Mouse (Mus musculus): Measurements from ENCODE around the gene Ankrd39. TPM values are rescaled to one million over a fixed set of nuclear protein-coding genes. Genes with fewer than 3 reads are reported as not detected.

Gene Ankrd39
- polyA plus RNA-seq, 1 experiment from 2014 or later = 13.1 TPM

Other genes starting within 250 kb of the Ankrd39 start
- 1.9 and 2.7 TPM in 2 replicates for gene Arid5a, start 239.7 kb downstream of the Ankrd39 start, polyA plus RNA-seq (2014; fragmentation: Nextera tagmentation; extraction: Ambion mirVana)
- 30.5 and 31.0 TPM in 2 replicates for gene Kansl3, start 178.3 kb downstream of the Ankrd39 start, polyA plus RNA-seq (2014; fragmentation: Nextera tagmentation; extraction: Ambion mirVana)
- gene Fer1l5, start 175.2 kb downstream of the Ankrd39 start, polyA plus RNA-seq (2014; fragmentation: Nextera tagmentation; extraction: Ambion mirVana) = 1.1 and 1.2 TPM in 2 replicates
- 35.7 and 45.3 TPM in 2 replicates for gene Lman2l, start 102.2 kb downstream of the Ankrd39 start, polyA plus RNA-seq (2014; fragmentation: Nextera tagmentation; extraction: Ambion mirVana)
- gene Cnnm4, start 75.8 kb downstream of the Ankrd39 start, polyA plus RNA-seq (2014; fragmentation: Nextera tagmentation; extraction: Ambion mirVana) = 9.5 and 10.4 TPM in 2 replicates
- 3.9 and 7.9 TPM in 2 replicates for gene Cnnm3, start 35.6 kb downstream of the Ankrd39 start, polyA plus RNA-seq (2014; fragmentation: Nextera tagmentation; extraction: Ambion mirVana)
- 6.1 and 6.8 TPM in 2 replicates for gene Ankrd23, start 10.6 kb downstream of the Ankrd39 start, polyA plus RNA-seq (2014; fragmentation: Nextera tagmentation; extraction: Ambion mirVana)
- gene Gm42417, start 8.0 kb downstream of the Ankrd39 start, polyA plus RNA-seq (2014; fragmentation: Nextera tagmentation; extraction: Ambion mirVana) = not detected in 2 replicates
- 4.3 and 5.9 TPM in 2 replicates for gene Sema4c, start 10.9 kb upstream of the Ankrd39 start, polyA plus RNA-seq (2014; fragmentation: Nextera tagmentation; extraction: Ambion mirVana)
- 0.52 and 0.53 TPM in 2 replicates for gene Fam178b, start 135.7 kb upstream of the Ankrd39 start, polyA plus RNA-seq (2014; fragmentation: Nextera tagmentation; extraction: Ambion mirVana)
- 510 and 530 TPM in 2 replicates for gene Cox5b, start 144.0 kb upstream of the Ankrd39 start, polyA plus RNA-seq (2014; fragmentation: Nextera tagmentation; extraction: Ambion mirVana)
- gene 4933424G06Rik, start 162.7 kb upstream of the Ankrd39 start, polyA plus RNA-seq (2014; fragmentation: Nextera tagmentation; extraction: Ambion mirVana) = 0.19 and 0.22 TPM in 2 replicates
- 84.9 and 97.5 TPM in 2 replicates for gene Actr1b, start 167.0 kb upstream of the Ankrd39 start, polyA plus RNA-seq (2014; fragmentation: Nextera tagmentation; extraction: Ambion mirVana)
- 0.15 and 0.39 TPM in 2 replicates for gene Zap70, start 214.4 kb upstream of the Ankrd39 start, polyA plus RNA-seq (2014; fragmentation: Nextera tagmentation; extraction: Ambion mirVana)

All from hindbrain, embryonic 11.5 days (tissue).